Mouse (Mus musculus): ENCODE data around the gene Loxl4. TPM values are rescaled to one million over a fixed set of nuclear protein-coding genes. Genes with fewer than 3 reads are reported as not detected.

Gene Loxl4
- total and polyA plus RNA-seq, 3 experiments, result 0.03 to 0.04 TPM; not detected in 1

GRCm38 (mm10) chr19:42636631-42637030 is 24.0 kb upstream of the Loxl4 start:
- no peak overlapping the region for H3K4me3 ChIP-seq (ENCODE audit: control insufficient read depth in 1 of 2, insufficient read depth in 1 of 2, low read depth in 2 of 2, low read length in 2 of 2)
- H3K4me1 ChIP-seq (ENCODE audit: control insufficient read depth in 1 of 2, insufficient read depth in 2 of 2, low read length in 2 of 2), result no peaks in the 10 kb centered on the region
- H3K27me3 ChIP-seq (ENCODE audit: control insufficient read depth in 1 of 2, insufficient read depth in 2 of 2, low read length in 2 of 2), result no peaks in the 10 kb centered on the region
- H3K79me2 ChIP-seq (ENCODE audit: control insufficient read depth, insufficient read depth, low read length, poor library complexity), result no peaks in the 10 kb centered on the region
- H3K9ac ChIP-seq (ENCODE audit: control insufficient read depth, low read depth, low read length, poor library complexity, severe bottlenecking), result no peak overlapping the region
- H3K27ac ChIP-seq (ENCODE audit: control insufficient read depth, low read depth, low read length), result no peak overlapping the region
- peak; percentile 31 for DNase-seq (ENCODE audit: low read depth, low spot score)
- TF ChIP-seq NELFE (IDR thresholded peaks at IDR 0.05; ENCODE audit: low read depth, low read length) (no peak), SIN3A (IDR thresholded peaks at IDR 0.05; ENCODE audit: low read length) (no peak), MEF2A (IDR thresholded peaks at IDR 0.05; ENCODE audit: extremely low read depth, insufficient replicate concordance, low read depth, low read length, poor library complexity, severe bottlenecking) (no peak), ETS1 (IDR thresholded peaks at IDR 0.05; ENCODE audit: low read depth, low read length) (no peak), UBTF (IDR thresholded peaks at IDR 0.05; ENCODE audit: borderline replicate concordance, insufficient read depth, low read depth, low read length) (no peak), MAZ (IDR thresholded peaks at IDR 0.05; ENCODE audit: low read depth, low read length) (no peak), NRF1 (IDR thresholded peaks at IDR 0.05; ENCODE audit: insufficient read depth, low read depth, low read length, poor library complexity, severe bottlenecking) (no peak), HCFC1 (IDR thresholded peaks at IDR 0.05; ENCODE audit: low read depth, low read length) (no peak), MXI1 (IDR thresholded peaks at IDR 0.05; ENCODE audit: low read depth, low read length) (no peak), POLR2AphosphoS2 (IDR thresholded peaks at IDR 0.05; ENCODE audit: low read length) (no peak), EP300 (IDR thresholded peaks at IDR 0.05; ENCODE audit: low read depth in 1 of 2, low read length in 2 of 2) (no peak)
- no peaks in the 10 kb centered on the region for H3K36me3 ChIP-seq (ENCODE audit: control insufficient read depth in 1 of 2, insufficient read depth in 2 of 2, low read length in 2 of 2)
- no peaks in the 10 kb centered on the region for H3K9me3 ChIP-seq (replicated peaks; ENCODE audit: insufficient read depth, low read length)

- DNase-seq (ENCODE audit: low read depth, low spot score), result no peak
- H3K9me3 ChIP-seq (replicated peaks; ENCODE audit: insufficient read depth, low read length), result no peaks in the 10 kb centered on the region
- H3K9ac ChIP-seq (ENCODE audit: control insufficient read depth, low read depth, low read length, poor library complexity, severe bottlenecking), result no peak overlapping the region
- no peak overlapping the region for H3K27ac ChIP-seq (ENCODE audit: control insufficient read depth, low read depth, low read length)
- no peaks in the 10 kb centered on the region for H3K36me3 ChIP-seq (ENCODE audit: control insufficient read depth in 1 of 2, insufficient read depth in 2 of 2, low read length in 2 of 2)
- H3K4me3 ChIP-seq (ENCODE audit: control insufficient read depth in 1 of 2, insufficient read depth in 1 of 2, low read depth in 2 of 2, low read length in 2 of 2), result no peak overlapping the region
- no peaks in the 10 kb centered on the region for H3K79me2 ChIP-seq (ENCODE audit: control insufficient read depth, insufficient read depth, low read length, poor library complexity)
- TF ChIP-seq EP300 (IDR thresholded peaks at IDR 0.05; ENCODE audit: low read depth in 1 of 2, low read length in 2 of 2) (no peak), TCF12 (IDR thresholded peaks at IDR 0.05; ENCODE audit: low read depth, low read length) (no peak), UBTF (IDR thresholded peaks at IDR 0.05; ENCODE audit: borderline replicate concordance, insufficient read depth, low read depth, low read length) (no peak), ETS1 (IDR thresholded peaks at IDR 0.05; ENCODE audit: low read depth, low read length) (no peak), ELF1 (IDR thresholded peaks at IDR 0.05; ENCODE audit: low read depth, low read length) (no peak), CHD2 (IDR thresholded peaks at IDR 0.05; ENCODE audit: low read length) (no peak), ZMIZ1 (IDR thresholded peaks at IDR 0.05; ENCODE audit: low read depth, low read length) (no peak), MAX (IDR thresholded peaks at IDR 0.05; ENCODE audit: low read length) (no peak), MAFK (IDR thresholded peaks at IDR 0.05; ENCODE audit: borderline replicate concordance, low read depth, low read length) (no peak), RCOR1 (IDR thresholded peaks at IDR 0.05; ENCODE audit: low read depth, low read length) (no peak), USF2 (IDR thresholded peaks at IDR 0.05; ENCODE audit: borderline replicate concordance in 1 of 2, insufficient read depth in 1 of 2, low read depth in 1 of 2, low read length in 2 of 2) (no peak), GATA1 (IDR thresholded peaks at IDR 0.05; ENCODE audit: low read depth, low read length) (no peak), POLR2A (IDR thresholded peaks at IDR 0.05; ENCODE audit: control insufficient read depth in 1 of 2, insufficient read depth in 1 of 2, low read depth in 1 of 2, low read length in 2 of 2, poor library complexity in 1 of 2) (no peak), TBP (IDR thresholded peaks at IDR 0.05; ENCODE audit: low read depth, low read length) (no peak), NELFE (IDR thresholded peaks at IDR 0.05; ENCODE audit: low read depth, low read length) (no peak), BHLHE40 (IDR thresholded peaks at IDR 0.05; ENCODE audit: borderline replicate concordance, low read depth, low read length) (no peak), NRF1 (IDR thresholded peaks at IDR 0.05; ENCODE audit: insufficient read depth, low read depth, low read length, poor library complexity, severe bottlenecking) (no peak), MAZ (IDR thresholded peaks at IDR 0.05; ENCODE audit: low read depth, low read length) (no peak), POLR2AphosphoS5 (IDR thresholded peaks at IDR 0.05; ENCODE audit: borderline replicate concordance, low read depth, low read length) (no peak), CTCF (IDR thresholded peaks at IDR 0.05 in 2 of 3, conservative IDR thresholded peaks at IDR 0.05 in 1 of 3; ENCODE audit: control insufficient read depth in 1 of 3, insufficient read depth in 1 of 3, low read depth in 2 of 3, low read length in 3 of 3, poor library complexity in 1 of 3, severe bottlenecking in 1 of 3) (no peak)
- peaks cover 0 to 2% of the 10 kb centered on the region in 2 experiments; a peak in 2 of 4 replicates for H3K27me3 ChIP-seq (ENCODE audit: control insufficient read depth in 1 of 2, insufficient read depth in 2 of 2, low read length in 2 of 2)
- H3K4me1 ChIP-seq (ENCODE audit: control insufficient read depth in 1 of 2, insufficient read depth in 2 of 2, low read length in 2 of 2), result no peaks in the 10 kb centered on the region
Measured at GRCm38 (mm10) chr19:42633650-42634049, 21.0 kb upstream of the Loxl4 start.

Data from MEL (cell line).